Mouse (Mus musculus): ENCODE measurements around the gene Mpv17l. TPM values are rescaled to one million over a fixed set of nuclear protein-coding genes. Genes with fewer than 3 reads are reported as not detected.
"Not testable (repeated sequence)": the region's sequence is repeated elsewhere in the genome, so short reads cannot be mapped to it uniquely, and the experiment has no call there.

Gene Mpv17l
- total RNA-seq, 2 experiments from 2014 or later: 0.92 to 1.1 TPM

DNA sequence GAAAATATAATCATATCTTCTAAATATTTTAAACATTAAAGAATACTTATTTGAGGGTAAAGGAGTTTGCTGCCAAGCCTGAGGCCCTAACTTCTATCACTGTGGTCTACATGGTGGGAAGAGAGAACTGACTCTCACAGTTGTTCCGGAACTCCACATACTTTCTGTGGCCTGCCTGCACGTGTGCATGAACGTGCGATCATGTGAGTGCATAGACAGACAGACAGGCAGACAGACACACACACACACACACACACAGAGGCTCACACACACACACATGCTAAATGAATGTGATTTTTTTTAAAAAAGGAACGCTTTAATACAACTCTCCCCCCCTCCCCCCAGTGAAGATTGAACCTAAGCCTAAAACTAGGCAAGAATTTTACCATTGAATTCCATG, 41.8 kb downstream of the Mpv17l start:
- Histone ChIP-seq H3K27ac (no peak overlapping the region), H3K4me3 (no peak overlapping the region)
- DNase-seq: no peak
- no peak for TF ChIP-seq CTCF (IDR thresholded peaks at IDR 0.05)
- intact Hi-C loops (cut with DNase I): loop anchor here (5.0 kb wide), 1 partner anchor 58 kb away; no protein-coding TSS in a partner anchor

DNA sequence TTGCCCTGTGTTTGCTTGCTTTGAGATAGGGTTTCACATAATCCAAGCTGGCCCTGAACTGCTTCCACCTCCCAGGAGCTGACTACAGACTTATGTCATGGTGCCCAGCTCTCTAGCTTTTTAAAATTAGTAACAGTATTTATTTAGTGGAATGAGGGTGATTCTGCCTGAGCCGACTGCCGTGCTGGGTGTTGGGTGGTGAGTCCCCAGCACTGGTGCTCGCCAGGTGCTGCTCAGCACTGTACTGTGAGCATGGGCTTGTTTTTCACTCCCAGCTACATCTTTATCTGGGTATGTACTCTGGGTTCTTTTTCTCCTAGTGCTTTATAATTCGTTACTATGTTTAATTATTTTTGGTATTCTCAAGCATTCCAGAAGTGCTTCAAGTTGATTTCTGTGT, 42.2 kb downstream of the Mpv17l start:
- Histone ChIP-seq H3K4me3 (no peak overlapping the region), H3K27ac (no peak overlapping the region)
- DNase-seq: peak; percentile 31
- intact Hi-C loops (cut with DNase I): no loop called here
- TF ChIP-seq CTCF (IDR thresholded peaks at IDR 0.05): no peak

DNA sequence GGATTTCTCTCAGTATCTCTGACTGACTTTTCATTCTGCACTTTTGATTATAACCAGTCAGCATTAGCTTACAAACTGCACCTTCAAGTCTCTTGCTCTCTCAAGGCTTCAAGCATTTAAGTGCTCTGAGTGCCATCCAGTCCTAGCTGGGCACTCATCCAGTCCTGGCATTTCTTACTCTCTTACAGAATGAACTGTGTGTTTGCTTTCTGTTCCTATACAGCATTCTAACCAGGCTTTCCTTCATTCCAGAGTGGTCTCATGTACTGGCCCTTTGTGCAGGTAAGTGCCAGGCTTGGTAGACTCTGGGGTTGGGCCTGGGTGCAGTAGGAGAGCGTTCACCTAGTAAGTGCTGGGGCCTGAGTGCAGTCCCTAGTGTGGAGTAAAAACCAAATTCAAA, 43.3 kb downstream of the Mpv17l start:
- no peak for TF ChIP-seq CTCF (IDR thresholded peaks at IDR 0.05)
- DNase-seq: no peak
- intact Hi-C loops (cut with DNase I): no loop called here

DNA sequence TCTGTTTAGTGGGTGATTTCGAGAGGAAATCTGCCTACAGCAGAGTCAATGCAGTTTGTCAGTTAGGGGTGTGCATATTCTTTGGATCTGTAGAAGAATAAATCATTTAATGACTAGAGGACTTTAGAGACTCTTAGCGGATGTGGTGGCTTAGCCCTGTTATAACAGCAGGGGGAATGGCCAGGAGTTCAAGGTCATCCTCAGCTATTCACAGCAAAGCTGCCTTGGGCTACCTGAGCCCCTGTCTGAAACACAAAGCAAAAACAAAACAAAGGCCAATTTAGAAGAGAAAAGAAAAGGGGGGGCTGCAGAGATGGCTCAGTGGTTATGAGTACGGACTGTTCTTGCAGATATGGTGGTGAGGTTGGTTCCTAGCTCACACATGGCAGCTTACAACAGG, 48.3 kb downstream of the Mpv17l start:
- DNase-seq: no peak
- intact Hi-C loops (cut with DNase I): no loop called here
- no peak for TF ChIP-seq CTCF (IDR thresholded peaks at IDR 0.05)
- H3K4me3 ChIP-seq: no peak overlapping the region
- H3K27ac ChIP-seq: no peak overlapping the region

More for the DNA sequence above, 43.3 kb downstream of the Mpv17l start:
- Histone ChIP-seq H3K4me3 (no peak overlapping the region), H3K27ac (no peak overlapping the region)

DNA sequence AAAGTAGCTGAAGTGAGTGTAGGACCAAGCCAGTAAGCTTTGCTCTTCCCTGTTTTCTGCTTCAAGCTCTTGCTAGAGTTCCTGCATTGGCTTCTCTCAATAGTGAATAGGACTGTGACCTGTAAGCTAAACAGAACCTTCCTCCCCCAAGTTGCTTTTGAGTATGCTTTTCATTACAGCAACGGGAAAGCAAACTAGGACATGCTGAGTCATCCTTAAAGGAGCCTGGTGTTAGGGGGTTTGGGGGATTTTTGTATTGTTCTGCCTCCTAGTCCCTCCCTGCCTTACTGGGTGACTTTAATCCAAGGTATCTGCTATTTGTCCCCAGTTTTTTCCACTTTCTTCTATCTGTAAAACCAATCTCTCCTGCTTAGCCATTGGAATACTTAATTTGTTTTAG, 59.1 kb downstream of the Mpv17l start:
- no peak for TF ChIP-seq CTCF (IDR thresholded peaks at IDR 0.05)
- Histone ChIP-seq H3K4me3 (no peak overlapping the region), H3K27ac (no peak overlapping the region)
- DNase-seq: no peak
- intact Hi-C loops (cut with DNase I): no loop called here

DNA sequence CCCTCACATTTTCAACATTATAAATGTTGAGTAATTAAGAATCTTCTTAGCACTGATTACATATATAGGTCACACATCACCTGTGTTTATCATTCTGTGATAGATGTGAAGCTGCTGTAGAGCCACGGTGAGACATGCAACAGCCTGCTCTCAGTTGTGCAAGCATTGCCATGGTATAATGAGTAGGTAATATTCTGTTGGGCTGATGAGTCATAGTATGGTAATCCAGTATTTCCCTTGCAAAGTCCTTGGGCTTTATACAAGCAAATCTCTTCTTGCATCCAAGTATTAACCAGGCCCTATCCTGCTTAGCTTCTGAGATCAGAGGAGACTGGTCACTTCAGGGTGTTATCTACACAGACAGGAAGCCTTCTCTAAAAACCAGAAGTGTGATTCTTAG, 66.1 kb downstream of the Mpv17l start:
- no peak overlapping the region for H3K27ac ChIP-seq
- intact Hi-C loops (cut with DNase I): no loop called here
- no peak for DNase-seq
- no peak overlapping the region for H3K4me3 ChIP-seq
- no peak for TF ChIP-seq CTCF (IDR thresholded peaks at IDR 0.05)

DNA sequence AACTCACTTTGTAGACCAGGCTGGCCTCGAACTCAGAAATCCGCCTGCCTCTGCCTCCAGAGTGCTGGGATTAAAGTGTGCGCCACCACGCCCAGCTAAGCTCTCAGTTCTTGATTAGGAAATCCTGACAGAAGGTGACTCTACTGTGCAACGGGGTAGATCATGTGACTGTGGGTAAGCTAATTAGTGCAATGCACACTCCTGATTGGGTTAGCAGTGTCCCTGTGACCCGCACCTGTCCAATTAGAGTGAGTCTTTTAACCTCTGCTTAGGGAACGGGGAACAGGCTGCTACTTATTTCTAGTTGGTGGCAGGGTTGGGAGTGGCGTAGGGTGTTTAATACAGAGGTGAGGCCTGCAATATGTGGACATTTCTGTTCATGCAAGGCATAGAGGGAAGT, 69.1 kb downstream of the Mpv17l start:
- Histone ChIP-seq H3K4me3 (no peak overlapping the region), H3K27ac (no peak overlapping the region)
- intact Hi-C loops (cut with DNase I): no loop called here
- TF ChIP-seq CTCF (IDR thresholded peaks at IDR 0.05): no peak
- no peak for DNase-seq

DNA sequence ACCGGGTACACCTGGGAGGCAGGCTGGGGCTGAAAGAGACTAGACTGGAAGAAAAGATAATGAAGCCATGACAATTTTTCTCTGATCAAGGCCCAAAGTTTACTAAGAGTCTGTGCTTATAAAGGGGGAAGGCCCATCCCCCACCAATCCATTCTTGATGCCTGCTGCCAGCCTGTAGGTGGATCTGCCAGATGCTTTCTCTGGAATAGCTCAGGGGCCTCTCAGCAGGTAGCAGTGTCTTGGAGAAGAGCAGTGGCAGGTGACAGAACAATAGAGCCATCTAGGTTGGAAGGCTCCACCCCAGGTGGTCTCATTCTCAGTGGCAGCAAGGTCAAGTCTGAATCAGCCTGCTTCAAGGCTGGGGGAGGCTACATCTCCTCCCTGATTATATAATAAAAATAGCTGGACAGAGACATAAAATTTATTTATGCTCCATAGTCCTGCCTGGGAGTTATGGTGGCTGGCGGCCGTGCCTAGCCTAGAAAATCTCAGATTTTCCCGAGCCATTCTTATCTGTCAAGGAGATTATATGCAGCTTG, 73.5 kb downstream of the Mpv17l start:
- H3K27ac ChIP-seq; H3K4me3 ChIP-seq; DNase-seq; intact Hi-C loops (cut with DNase I): not testable (repeated sequence)

DNA sequence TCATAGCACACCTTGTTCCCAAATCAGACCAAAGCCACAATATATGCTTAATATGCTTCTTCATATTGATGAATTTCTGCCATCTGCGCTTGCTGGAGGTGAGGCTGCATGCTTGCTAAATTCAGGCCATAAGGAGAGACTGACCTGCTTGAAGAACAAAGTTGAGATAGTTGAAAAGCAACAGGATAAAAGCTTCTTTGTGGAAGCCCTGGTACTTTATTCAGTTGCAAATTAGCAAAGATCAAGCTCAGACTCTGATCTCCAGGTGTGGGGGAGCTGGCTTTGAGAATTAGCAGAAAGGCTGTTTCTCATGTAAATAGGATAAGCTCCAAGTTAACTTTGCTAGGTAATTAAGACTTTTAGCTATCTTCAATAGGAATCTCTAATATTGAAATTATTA, 74.1 kb downstream of the Mpv17l start:
- DNase-seq; H3K27ac ChIP-seq; intact Hi-C loops (cut with DNase I); H3K4me3 ChIP-seq: not testable (repeated sequence)

DNA sequence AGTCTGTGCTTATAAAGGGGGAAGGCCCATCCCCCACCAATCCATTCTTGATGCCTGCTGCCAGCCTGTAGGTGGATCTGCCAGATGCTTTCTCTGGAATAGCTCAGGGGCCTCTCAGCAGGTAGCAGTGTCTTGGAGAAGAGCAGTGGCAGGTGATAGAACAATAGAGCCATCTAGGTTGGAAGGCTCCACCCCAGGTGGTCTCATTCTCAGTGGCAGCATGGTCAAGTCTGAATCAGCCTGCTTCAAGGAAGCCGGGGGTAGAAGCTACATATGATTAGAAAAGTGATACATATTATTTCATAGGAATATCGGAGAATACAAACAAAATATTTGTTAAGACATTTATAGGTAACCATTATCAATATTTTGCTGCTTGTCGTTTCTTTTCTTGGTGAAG, 78.8 kb downstream of the Mpv17l start:
- H3K27ac ChIP-seq; DNase-seq; intact Hi-C loops (cut with DNase I); H3K4me3 ChIP-seq: not testable (repeated sequence)

DNA sequence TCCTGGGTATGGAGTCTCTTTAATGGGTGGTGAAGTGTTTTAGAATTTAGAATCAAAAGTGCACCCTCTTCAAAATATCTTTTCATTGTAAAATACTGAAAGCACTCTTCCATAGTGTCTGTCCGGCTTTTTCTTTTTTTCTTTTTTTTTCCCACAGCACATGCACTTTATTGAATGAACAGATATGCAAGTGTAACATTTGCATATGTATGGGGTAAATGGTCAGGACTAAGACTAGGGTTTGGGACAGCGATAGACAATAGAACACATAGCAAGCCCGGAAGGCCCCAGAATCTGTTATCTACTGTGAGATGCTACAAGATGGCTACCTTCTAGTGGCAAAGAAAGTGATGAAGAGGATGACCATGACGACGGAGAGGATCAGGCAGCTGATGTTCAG, 80.2 kb downstream of the Mpv17l start:
- no peak for DNase-seq
- Histone ChIP-seq H3K27ac (no peak overlapping the region), H3K4me3 (no peak overlapping the region)
- no peak for TF ChIP-seq CTCF (IDR thresholded peaks at IDR 0.05)
- intact Hi-C loops (cut with DNase I): no loop called here

DNA sequence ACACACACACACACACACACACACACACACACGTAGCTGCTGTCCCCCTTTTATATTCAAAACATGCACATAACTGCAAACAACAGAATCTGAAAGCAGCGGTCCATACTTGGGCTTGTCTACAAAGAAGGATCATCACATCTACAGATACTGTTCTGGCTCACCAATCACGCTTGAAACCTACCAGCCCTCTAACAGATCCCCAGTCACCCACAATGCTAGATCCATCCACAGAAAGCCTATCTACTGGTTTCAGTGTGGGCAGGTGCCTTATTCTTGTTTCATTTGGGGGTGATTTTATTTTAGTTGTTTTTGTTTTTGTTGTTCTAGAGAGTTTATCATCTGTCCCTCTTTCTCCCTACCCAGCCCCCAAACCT, 83.2 kb downstream of the Mpv17l start:
- no peak overlapping the region for H3K4me3 ChIP-seq
- DNase-seq: no peak
- TF ChIP-seq CTCF (IDR thresholded peaks at IDR 0.05): no peak
- intact Hi-C loops (cut with DNase I): no loop called here
- H3K27ac ChIP-seq: no peak overlapping the region

DNA sequence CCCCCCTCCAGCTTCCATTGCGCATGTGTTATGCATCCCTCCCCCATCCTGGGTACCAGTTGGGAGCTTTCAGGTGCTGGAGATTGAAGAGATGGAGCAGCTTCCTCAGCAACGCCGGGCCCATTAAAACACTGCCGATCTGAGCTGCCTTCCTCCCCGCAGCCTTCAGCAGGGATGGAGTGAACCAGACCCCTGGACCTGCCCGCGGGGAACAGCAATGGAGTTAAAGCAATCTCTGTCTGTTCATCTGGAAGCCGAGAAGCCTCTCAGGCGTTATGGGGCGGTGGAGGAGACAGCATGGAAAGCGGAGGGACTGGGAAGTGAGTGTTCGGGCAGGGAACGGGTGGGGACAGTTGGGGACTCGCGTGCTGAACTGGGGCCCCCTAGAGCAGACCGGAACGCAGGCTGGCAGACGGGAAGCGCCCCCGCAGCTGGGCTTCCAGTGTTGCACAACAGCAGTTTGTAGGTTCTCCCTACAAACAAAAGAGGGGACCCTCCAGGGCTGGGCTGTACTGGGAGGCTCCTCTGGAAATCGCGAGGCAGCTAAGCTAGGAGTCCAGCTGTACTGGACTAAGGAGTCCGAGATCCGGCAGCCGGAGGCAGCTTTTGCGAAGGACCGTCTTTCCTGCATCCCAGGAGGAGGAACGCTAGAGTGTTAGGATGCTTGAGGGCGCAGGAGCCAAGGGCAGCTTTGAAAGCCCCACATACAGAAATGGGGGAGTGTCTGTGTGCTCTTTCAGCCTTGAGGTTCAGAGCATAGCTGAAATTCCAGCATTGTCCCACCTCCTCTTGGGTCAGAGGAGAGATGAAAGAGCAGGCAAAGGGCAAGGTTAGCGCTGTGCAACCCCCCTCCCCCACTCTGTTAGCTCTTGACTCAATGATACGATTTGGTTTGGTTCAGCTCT, 83.9 kb downstream of the Mpv17l start, which contains the start of the genes 2900011O08Rik and Ifitm7:
Gene 2900011O08Rik, plus strand, starts transcription at position 31 of the 905 bp plus-strand sequence.
Gene Ifitm7, minus strand, starts transcription at position 315 of the 905 bp plus-strand sequence.
- no peak for DNase-seq
- intact Hi-C loops (cut with DNase I): no loop called here

More for the DNA sequence above, 83.9 kb downstream of the Mpv17l start, which contains the start of the genes 2900011O08Rik and Ifitm7:
- no peak for TF ChIP-seq CTCF (IDR thresholded peaks at IDR 0.05)
- Histone ChIP-seq H3K4me3 (peak within 1 kb of the TSS; percentile 51), H3K27ac (no peak within 1 kb of the TSS)
